8 mouse cellular contexts compared by ENCODE assay signal in genomic region chr15:30885410-30885809, GRCm38 (mm10).
DNase-seq lines count a peak whose midpoint lies in the region; ATAC-seq and TF ChIP-seq lines count a peak whose summit lies in the region.

No protein-coding gene starts in this region.

- WGBS in stomach, embryonic 16.5 days: 43% methylated on average over 6 of the region's 6 CpGs
- WGBS in liver, postnatal 0 days (ENCODE audit: insufficient replicate concordance): 69% methylated on average over 6 of the region's 6 CpGs
- WGBS in liver, embryonic 11.5 days: 72% methylated on average over 6 of the region's 6 CpGs

- no peak overlapping the region for H3K9ac ChIP-seq in stomach, embryonic 16.5 days (ENCODE audit: low read length)
- H3K9ac ChIP-seq in liver, postnatal 0 days (replicated peaks): no peak overlapping the region
- H3K9ac ChIP-seq in liver, embryonic 11.5 days (ENCODE audit: low read depth, low read length): no peak overlapping the region

- H3K4me2 ChIP-seq in stomach, embryonic 16.5 days (ENCODE audit: low read depth, low read length): no peak overlapping the region
- no peak overlapping the region for H3K4me2 ChIP-seq in liver, postnatal 0 days (ENCODE audit: low read depth, low read length)
- H3K4me2 ChIP-seq in liver, embryonic 11.5 days: no peak overlapping the region

- TF ChIP-seq CTCF in liver, postnatal 0 days (IDR thresholded peaks at IDR 0.05; ENCODE audit: low read depth): no peak

- no peaks in the 10 kb centered on the region for H3K27me3 ChIP-seq in stomach, embryonic 16.5 days (ENCODE audit: control insufficient read depth, insufficient read depth, low read length)
- no peaks in the 10 kb centered on the region for H3K27me3 ChIP-seq in liver, postnatal 0 days (ENCODE audit: insufficient read depth, low read length)
- no peaks in the 10 kb centered on the region for H3K27me3 ChIP-seq in liver, embryonic 11.5 days (replicated peaks; ENCODE audit: control insufficient read depth, insufficient read depth, low read length)

- no peak overlapping the region for H3K4me3 ChIP-seq in stomach, embryonic 16.5 days (replicated peaks; ENCODE audit: low read length)
- H3K4me3 ChIP-seq in liver, postnatal 0 days (ENCODE audit: low read depth, low read length): no peak overlapping the region
- no peak overlapping the region for H3K4me3 ChIP-seq in liver, embryonic 11.5 days (ENCODE audit: low read depth, low read length)

- peak; percentile 66; the same call in 1 of the 2 replicates for ATAC-seq in stomach, embryonic 16.5 days (ENCODE audit: insufficient read depth, low FRiP score)
- no peak for ATAC-seq in liver, postnatal 0 days
- ATAC-seq in liver, embryonic 11.5 days (replicated peaks; ENCODE audit: low FRiP score): no peak

- H3K27ac ChIP-seq in stomach, embryonic 16.5 days (ENCODE audit: low read length): no peak overlapping the region
- no peak overlapping the region for H3K27ac ChIP-seq in liver, postnatal 0 days (ENCODE audit: low read depth)
- H3K27ac ChIP-seq in liver, embryonic 11.5 days (ENCODE audit: low read depth, low read length): no peak overlapping the region

- DNase-seq in adrenal gland, adult 2 months: peak; percentile 24
- no peak for DNase-seq in adrenal gland, postnatal 25 days
- DNase-seq in retina, adult 2 months (ENCODE audit: low read depth, low spot score): peak; percentile 20
- no peak for DNase-seq in retina, embryonic 14.5 days (ENCODE audit: low spot score)
- peak; percentile 13 to 21 for DNase-seq in heart, postnatal 14 days
- no peak for DNase-seq in liver, postnatal 0 days
- no peak for DNase-seq in liver, embryonic 11.5 days (ENCODE audit: low spot score)

- intact Hi-C loops in heart, postnatal 14 days (cut with DNase I): no loop called here

- no peak for TF ChIP-seq EP300 in liver, postnatal 0 days (IDR thresholded peaks at IDR 0.05; ENCODE audit: low read depth)

- H3K9me3 ChIP-seq in stomach, embryonic 16.5 days (replicated peaks; ENCODE audit: control insufficient read depth, low read length): no peaks in the 10 kb centered on the region
- H3K9me3 ChIP-seq in liver, postnatal 0 days (ENCODE audit: low read length): no peaks in the 10 kb centered on the region
- no peaks in the 10 kb centered on the region for H3K9me3 ChIP-seq in liver, embryonic 11.5 days (ENCODE audit: control insufficient read depth, low read length)

- no peaks in the 10 kb centered on the region for H3K36me3 ChIP-seq in stomach, embryonic 16.5 days (ENCODE audit: control insufficient read depth, insufficient read depth, low read length)
- H3K36me3 ChIP-seq in liver, postnatal 0 days (replicated peaks; ENCODE audit: insufficient read depth, low read length): no peaks in the 10 kb centered on the region
- H3K36me3 ChIP-seq in liver, embryonic 11.5 days (ENCODE audit: control insufficient read depth, insufficient read depth, low read length): no peaks in the 10 kb centered on the region

- H3K4me1 ChIP-seq in stomach, embryonic 16.5 days (ENCODE audit: control insufficient read depth, insufficient read depth, low read length): peaks cover 3% of the 10 kb centered on the region; the same call in 1 of the 2 replicates
- no peaks in the 10 kb centered on the region for H3K4me1 ChIP-seq in liver, postnatal 0 days (ENCODE audit: insufficient read depth)
- no peaks in the 10 kb centered on the region for H3K4me1 ChIP-seq in liver, embryonic 11.5 days (replicated peaks; ENCODE audit: control insufficient read depth, insufficient read depth, low read length)

Comparison
In these comparisons a context has a peak if more than half of its experiments do, and no peak if none do; other contexts are left out.
1. DNase-seq: peak in adrenal gland, adult 2 months (single experiment), retina, adult 2 months (single experiment) and heart, postnatal 14 days (2 of 2); none in adrenal gland, postnatal 25 days (single experiment), retina, embryonic 14.5 days (single experiment), liver, postnatal 0 days (single experiment) and liver, embryonic 11.5 days (single experiment).